Mouse (Mus musculus): ENCODE results near the gene Kcnk4.

DNA sequence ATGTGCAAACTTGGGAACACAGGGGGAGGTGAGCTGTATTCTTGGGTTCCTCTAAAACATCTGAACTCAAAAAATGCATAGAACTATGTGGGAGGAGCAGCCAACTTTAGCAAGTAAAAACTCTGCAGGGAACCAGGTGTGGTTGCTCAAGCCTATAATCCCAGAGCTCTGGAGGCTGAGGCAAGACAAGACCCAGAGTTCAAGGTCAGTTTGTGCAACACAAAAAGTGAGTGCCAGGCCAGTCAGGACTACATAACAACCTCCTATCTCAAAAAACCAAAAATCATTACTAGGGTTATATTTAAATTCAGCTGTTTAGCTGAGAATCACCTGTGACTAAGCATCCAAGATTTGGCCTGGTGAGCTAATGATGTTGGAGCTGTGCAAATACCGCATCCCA lies 2.3 kb downstream of the Kcnk4 start:
- TF ChIP-seq GATA1 (IDR thresholded peaks at IDR 0.05; ENCODE audit: borderline replicate concordance, low read length) (no peak), CTCF (IDR thresholded peaks at IDR 0.05; ENCODE audit: low read depth, low read length) (no peak), GATA2 (IDR thresholded peaks at IDR 0.05; ENCODE audit: borderline replicate concordance, low read depth, low read length) (no peak)
